Mouse (Mus musculus) kidney, postnatal 0 days (tissue): Measurements from ENCODE around the gene Serpine2. TPM values are rescaled to one million over a fixed set of nuclear protein-coding genes. Genes with fewer than 3 reads are reported as not detected.

ENCODE experiments used
- ATAC-seq: fragments of 200-750 bp; cut with Nextera tagmentation; replicated peaks from 2 replicates; pipeline ENCODE4 v1.8.0; 2017; ENCODE audit warnings: low read depth, moderate number of reproducible peaks, moderate TSS enrichment, moderate library complexity; ENCODE audit not compliant: low FRiP score
- DNase-seq: peaks from one replicate; pipeline ENCODE4 v3.0.0-alpha.2; 2016; ENCODE audit warnings: low spot score
- H3K27ac ChIP-seq: fragments of 300-500 bp; sonication (generic); 2 replicates; pipeline ENCODE4 v1.5.1; 2014; ENCODE audit warnings: mild to moderate bottlenecking
- H3K27me3 ChIP-seq: fragments of 300-500 bp; sonication (generic); 2 replicates; pipeline ENCODE4 v1.6.1; 2014; ENCODE audit warnings: low read length, mixed read lengths; ENCODE audit not compliant: insufficient read depth
- H3K36me3 ChIP-seq: fragments of 300-500 bp; sonication (generic); 2 replicates; pipeline ENCODE4 v1.6.1; 2014; ENCODE audit warnings: low read length, mixed read lengths; ENCODE audit not compliant: insufficient read depth
- H3K4me1 ChIP-seq: fragments of 300-500 bp; sonication (generic); replicated peaks from 2 replicates; pipeline ENCODE4 v1.6.1; 2014; ENCODE audit warnings: antibody characterized with exemption, low read length, mixed read lengths; ENCODE audit not compliant: insufficient read depth
- H3K4me2 ChIP-seq: fragments of 300-500 bp; sonication (generic); 2 replicates; pipeline ENCODE4 v1.6.1; 2014; ENCODE audit warnings: mild to moderate bottlenecking, low read length, moderate library complexity, mixed read lengths
- H3K4me3 ChIP-seq: fragments of 300-500 bp; sonication (generic); replicated peaks from 2 replicates; pipeline ENCODE4 v1.5.1; 2014; ENCODE audit warnings: low read depth, low read length
- H3K9ac ChIP-seq: fragments of 300-500 bp; sonication (generic); 2 replicates; pipeline ENCODE4 v1.6.1; 2014; ENCODE audit warnings: low read depth, low read length
- H3K9me3 ChIP-seq: fragments of 300-500 bp; sonication (generic); replicated peaks from 2 replicates; pipeline ENCODE4 v1.6.1; 2016; ENCODE audit warnings: low read length, inconsistent platforms, mixed read lengths
- CTCF ChIP-seq: IDR thresholded peaks from 2 replicates; pipeline ENCODE4 v1.5.1; 2016; ENCODE audit warnings: antibody characterized with exemption, low read depth, mild to moderate bottlenecking, moderate library complexity
- WGBS: fragments of 180-500 bp; shearing (Covaris S2); extraction: QIAGEN DNeasy Blood & Tissue Kit; methylation state at CpG from one replicate; pipeline ENCODE4 v1.1.7; 2014; 5-methylcytosine and 5-hydroxymethylcytosine counted together
- polyA plus RNA-seq: library from polyadenylated mRNA; unstranded; fragments of >200 nt; fragmentation: Nextera tagmentation; extraction: Ambion mirVana; gene quantifications from 2 replicates; pipeline ENCODE4 v1.2.1, GENCODE M21; 2015

Gene Serpine2
- polyA plus RNA-seq, 1 experiment from 2014 or later, result 203 TPM

GRCm38 (mm10) chr1:79822806-79823525 is 38.0 kb downstream of the Serpine2 start:
- no peak overlapping the region for H3K4me3 ChIP-seq
- H3K36me3 ChIP-seq, result no peaks in the 10 kb centered on the region
- no peak for TF ChIP-seq CTCF
- H3K9me3 ChIP-seq, result no peaks in the 10 kb centered on the region
- H3K4me1 ChIP-seq, result peaks cover 4% of the 10 kb centered on the region; the same call in 1 of the 2 replicates
- no peak; the same call in 1 of the 2 replicates for ATAC-seq
- H3K4me2 ChIP-seq, result peak overlapping the region; percentile 36
- no peaks in the 10 kb centered on the region for H3K27me3 ChIP-seq
- DNase-seq, result peak; percentile 72
- peak overlapping the region; percentile 79; the same call in 1 of the 2 replicates for H3K27ac ChIP-seq
- no peak overlapping the region for H3K9ac ChIP-seq
- 35% methylated on average over 13 of the region's 13 CpGs for WGBS

- Histone ChIP-seq H3K4me2 (no peak overlapping the region), H3K27me3 (no peaks in the 10 kb centered on the region), H3K27ac (no peak overlapping the region), H3K36me3 (no peaks in the 10 kb centered on the region), H3K9me3 (no peaks in the 10 kb centered on the region), H3K4me3 (no peak overlapping the region), H3K4me1 (peaks cover 4% of the 10 kb centered on the region; the same call in 1 of the 2 replicates), H3K9ac (no peak overlapping the region)
- ATAC-seq, result no peak
- WGBS, result 87% methylated on average over 11 of the region's 11 CpGs
- TF ChIP-seq CTCF, result peak; percentile 13; the same call in 1 of the 2 replicates
- DNase-seq, result no peak
These were observed 41.6 kb downstream of the Serpine2 start for GRCm38 (mm10) chr1:79819296-79819879.

DNA sequence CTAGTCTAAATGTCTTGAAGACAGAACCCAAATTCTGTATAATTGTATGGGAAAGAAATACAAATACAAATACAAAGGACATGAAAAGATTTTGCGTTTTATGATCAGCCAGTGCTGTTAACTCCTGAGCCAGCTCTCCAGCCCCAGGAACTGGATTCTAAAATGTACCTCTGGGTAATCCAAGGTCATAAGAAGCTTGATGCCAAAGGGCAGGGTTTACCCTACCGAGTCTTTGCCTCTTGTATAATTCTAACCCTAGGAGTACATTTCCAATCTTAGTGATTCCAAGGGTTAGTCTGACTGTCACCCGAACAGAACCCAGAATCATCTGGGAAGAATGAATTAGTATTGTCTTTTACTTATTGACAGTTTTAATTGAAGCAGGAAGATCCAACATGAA is 45.5 kb downstream of the Serpine2 start:
- no peak for TF ChIP-seq CTCF
- H3K4me2 ChIP-seq, result no peak overlapping the region
- no peak overlapping the region for H3K27ac ChIP-seq
- H3K9ac ChIP-seq, result no peak overlapping the region
- no peaks in the 10 kb centered on the region for H3K4me1 ChIP-seq
- no peak overlapping the region for H3K4me3 ChIP-seq
- no peaks in the 10 kb centered on the region for H3K36me3 ChIP-seq
- DNase-seq (no peak), ATAC-seq (no peak)
- H3K27me3 ChIP-seq, result no peaks in the 10 kb centered on the region
- no peaks in the 10 kb centered on the region for H3K9me3 ChIP-seq
- WGBS, result 84% methylated on average over 3 of the region's 3 CpGs

DNA sequence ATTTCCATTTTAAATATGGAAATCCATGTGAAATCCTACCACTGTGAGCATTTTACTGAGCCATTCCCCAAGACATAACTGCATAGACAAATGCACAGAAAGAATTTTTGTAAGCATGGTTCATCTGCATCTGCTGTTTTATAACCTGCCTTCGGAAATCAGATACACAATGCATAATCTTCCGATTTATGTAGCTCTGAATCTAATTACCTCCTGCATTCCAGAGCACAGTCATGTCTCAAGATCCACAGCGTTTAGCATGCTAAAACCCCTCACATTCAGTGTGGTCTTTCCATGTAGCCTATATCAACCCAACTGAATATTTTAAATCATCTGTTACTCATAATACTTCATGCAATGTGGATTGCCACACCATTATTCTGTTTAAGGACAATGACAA is 51.5 kb downstream of the Serpine2 start:
- H3K27me3 ChIP-seq, result no peaks in the 10 kb centered on the region
- H3K4me2 ChIP-seq, result no peak overlapping the region
- TF ChIP-seq CTCF, result no peak
- H3K4me3 ChIP-seq, result no peak overlapping the region
- no peaks in the 10 kb centered on the region for H3K4me1 ChIP-seq
- DNase-seq (no peak), ATAC-seq (no peak)
- H3K36me3 ChIP-seq, result no peaks in the 10 kb centered on the region
- WGBS, result 84% methylated on average over 3 of the region's 3 CpGs
- no peak overlapping the region for H3K27ac ChIP-seq
- no peak overlapping the region for H3K9ac ChIP-seq
- H3K9me3 ChIP-seq, result no peaks in the 10 kb centered on the region

- Histone ChIP-seq H3K27me3 (no peaks in the 10 kb centered on the region), H3K4me3 (no peak overlapping the region), H3K4me1 (no peaks in the 10 kb centered on the region), H3K9ac (no peak overlapping the region), H3K4me2 (no peak overlapping the region), H3K9me3 (no peaks in the 10 kb centered on the region), H3K27ac (no peak overlapping the region), H3K36me3 (no peaks in the 10 kb centered on the region)
- ATAC-seq (no peak), DNase-seq (no peak)
- 75% methylated on average over 5 of the region's 5 CpGs for WGBS
- no peak for TF ChIP-seq CTCF
These were observed 54.1 kb downstream of the Serpine2 start for GRCm38 (mm10) chr1:79806865-79807264.

- no peaks in the 10 kb centered on the region for H3K36me3 ChIP-seq
- no peak overlapping the region for H3K9ac ChIP-seq
- H3K27ac ChIP-seq, result no peak overlapping the region
- DNase-seq, result no peak
- no peaks in the 10 kb centered on the region for H3K4me1 ChIP-seq
- no peak overlapping the region for H3K4me3 ChIP-seq
- no peaks in the 10 kb centered on the region for H3K27me3 ChIP-seq
- no peaks in the 10 kb centered on the region for H3K9me3 ChIP-seq
- WGBS, result 91% methylated on average over 7 of the region's 7 CpGs
- ATAC-seq, result no peak
- H3K4me2 ChIP-seq, result no peak overlapping the region
- TF ChIP-seq CTCF, result no peak
These were observed 57.4 kb downstream of the Serpine2 start for GRCm38 (mm10) chr1:79803614-79804013.
